Mouse (Mus musculus): ENCODE data around the gene Slc25a28.

Slc25a28 gene

GRCm38 (mm10) chr19:43674730-43675524, at the start of gene Slc25a28:
Gene Slc25a28, minus strand, starts transcription at chr19:43674881.
- DNase-seq, result peak; percentile 98

- DNase-seq, result no peak
Observed at GRCm38 (mm10) chr19:43724194-43724593, 49.5 kb upstream of the Slc25a28 start.

- peak; percentile 32 for DNase-seq
Observed at GRCm38 (mm10) chr19:43723501-43723900, 48.8 kb upstream of the Slc25a28 start.

- peak; percentile 86 for DNase-seq
Observed at GRCm38 (mm10) chr19:43722891-43723290, 48.2 kb upstream of the Slc25a28 start.

GRCm38 (mm10) chr19:43720061-43720460, 45.4 kb upstream of the Slc25a28 start:
- no peak for DNase-seq

GRCm38 (mm10) chr19:43711971-43712370, 37.3 kb upstream of the Slc25a28 start:
- DNase-seq, result peak; percentile 35

GRCm38 (mm10) chr19:43711159-43711916, 36.7 kb upstream of the Slc25a28 start:
- peak; percentile 53 for DNase-seq

GRCm38 (mm10) chr19:43709317-43709716, 34.6 kb upstream of the Slc25a28 start:
- no peak for DNase-seq

GRCm38 (mm10) chr19:43708206-43708605, 33.5 kb upstream of the Slc25a28 start:
- DNase-seq, result no peak

- no peak for DNase-seq
Observed at GRCm38 (mm10) chr19:43704787-43705497, 30.3 kb upstream of the Slc25a28 start.

- no peak for DNase-seq
Observed at GRCm38 (mm10) chr19:43704211-43704610, 29.5 kb upstream of the Slc25a28 start.

GRCm38 (mm10) chr19:43699763-43700155, 25.1 kb upstream of the Slc25a28 start:
- no peak for DNase-seq

- DNase-seq, result no peak
Observed at GRCm38 (mm10) chr19:43699021-43699762, 24.5 kb upstream of the Slc25a28 start.

GRCm38 (mm10) chr19:43697666-43698370, 23.1 kb upstream of the Slc25a28 start:
- no peak for DNase-seq

GRCm38 (mm10) chr19:43695514-43695964, 20.9 kb upstream of the Slc25a28 start:
- no peak for DNase-seq

GRCm38 (mm10) chr19:43692815-43693214, 18.1 kb upstream of the Slc25a28 start:
- no peak for DNase-seq

- peak; percentile 92 for DNase-seq
Observed at GRCm38 (mm10) chr19:43689419-43690246, 15.0 kb upstream of the Slc25a28 start, which contains the start of gene Entpd7. Gene Entpd7, plus strand, starts transcription at chr19:43689672.

GRCm38 (mm10) chr19:43681541-43681940, 6.9 kb upstream of the Slc25a28 start:
- DNase-seq, result no peak

- DNase-seq, result no peak
Observed at GRCm38 (mm10) chr19:43679474-43679981, 4.8 kb upstream of the Slc25a28 start.

- no peak for DNase-seq
Observed at GRCm38 (mm10) chr19:43678467-43679003, 3.9 kb upstream of the Slc25a28 start.

Data from thymus, postnatal 4 days (tissue).